18 mouse cellular contexts compared by ENCODE assay signal in the genomic region with DNA sequence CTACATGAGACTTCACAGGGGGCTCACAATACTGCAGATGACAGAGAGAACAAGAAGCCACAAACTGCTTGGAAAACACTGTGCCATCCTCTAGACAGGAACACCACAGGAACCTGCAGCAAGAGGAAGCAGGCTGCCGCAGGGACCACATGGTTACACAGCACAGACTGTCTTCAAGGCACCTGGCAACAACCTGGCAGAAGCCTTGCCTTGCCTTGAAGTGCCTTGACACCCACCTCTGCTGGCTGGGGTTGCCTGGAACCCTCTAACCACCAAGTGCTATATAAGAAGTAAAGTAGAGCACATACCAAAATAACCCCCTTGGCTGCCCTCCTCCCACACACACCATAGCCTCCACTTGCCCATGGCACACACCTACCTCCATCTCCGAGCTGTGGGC.
DNase-seq lines count a peak whose midpoint lies in the region.
"Had no signal": no experiment of that assay in that cellular context is flagged by ENCODE, and none has a peak within 500 bp of the region (broad histone marks: within the 10 kb centered on the region; RNA-seq: fewer than 3 reads in every experiment).

No protein-coding gene starts in this region.

- DNase-seq in thymus, adult 18-20 months, result peak; percentile 18 to 29
- peak; percentile 29 to 34 for DNase-seq in thymus, postnatal 10 days (ENCODE audit: low spot score in 2 of 2)
- peak; percentile 20 to 57 for DNase-seq in thymus, postnatal 36 days
- no peak for DNase-seq in frontal cortex, postnatal 36 days (ENCODE audit: low spot score in 2 of 2)
- no peak for DNase-seq in kidney, postnatal 14 days
- no peak for DNase-seq in cerebellum, postnatal 4 days (ENCODE audit: low spot score in 2 of 2)
- DNase-seq: adrenal gland, adult 2 months; adrenal gland, postnatal 14 days; cerebellum, adult 11 months; cerebellum, adult 2 months; cerebellum, adult 9-11 months; cerebellum, postnatal 36 days; embryo, embryonic 11 days; gastrocnemius, postnatal 10 days; gastrocnemius, postnatal 36 days; heart, adult 2 months; heart, postnatal 14 days; heart, postnatal 4 days had no signal

Comparison
In these comparisons a context has a peak if more than half of its experiments do, and no peak if none do; other contexts are left out.
1. DNase-seq: peak in thymus, adult 18-20 months (2 of 2), thymus, postnatal 10 days (2 of 2) and thymus, postnatal 36 days (2 of 2); none in frontal cortex, postnatal 36 days (0 of 2), kidney, postnatal 14 days (single experiment) and cerebellum, postnatal 4 days (0 of 2).